Mouse (Mus musculus): ENCODE measurements around the gene Vps37b. TPM values are rescaled to one million over a fixed set of nuclear protein-coding genes. Genes with fewer than 3 reads are reported as not detected.

Gene Vps37b
- polyA plus RNA-seq, 1 experiment from 2014 or later, result 52.3 TPM

DNA sequence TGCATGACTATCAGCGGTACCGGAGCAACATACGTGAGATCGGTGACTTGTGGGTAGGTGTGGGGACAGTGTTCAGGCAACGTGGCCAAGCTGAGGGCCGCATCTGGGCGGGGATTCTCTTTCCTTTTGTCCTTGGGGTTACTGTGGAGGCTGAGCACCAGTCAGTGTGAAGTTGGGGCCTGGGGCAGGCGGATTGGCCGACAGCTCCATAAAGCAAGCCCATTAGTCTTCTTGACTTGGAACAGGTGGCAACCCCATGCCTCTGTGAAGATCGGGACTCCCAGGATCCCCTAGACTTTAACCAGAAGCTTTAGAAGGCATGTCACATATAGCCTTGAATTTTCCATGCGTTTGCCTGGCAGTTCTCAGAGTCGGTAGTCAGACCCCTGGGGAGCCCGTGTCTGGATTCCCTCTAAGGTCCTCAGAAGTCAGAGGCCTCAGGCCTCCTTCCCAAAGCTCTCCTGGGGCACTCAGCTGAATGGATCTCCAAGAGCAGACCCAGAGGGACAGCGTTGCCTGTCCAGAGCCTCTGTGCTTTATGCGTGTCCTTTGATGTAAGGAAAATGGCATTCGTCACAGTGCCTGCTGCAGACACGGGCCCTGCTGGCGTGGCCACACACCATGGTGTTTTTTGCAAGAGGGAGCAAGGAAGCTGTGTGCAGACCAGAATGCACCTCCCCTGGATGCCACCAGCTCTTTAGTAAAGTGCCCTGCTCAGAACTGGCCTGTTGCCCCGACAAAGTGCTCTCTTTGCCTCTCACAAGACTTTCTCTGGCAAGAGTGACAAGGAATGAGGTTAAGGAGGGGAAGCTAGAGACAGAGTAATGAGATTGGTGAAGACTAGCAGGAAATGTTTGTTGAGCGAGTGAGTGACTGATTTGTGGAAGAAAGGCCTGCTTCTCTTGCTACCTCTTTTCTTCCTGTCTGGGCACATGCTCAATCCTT is 41.9 kb downstream of the Vps37b start:
- Histone ChIP-seq H3K9ac (ENCODE audit: low read length) (no peak overlapping the region), H3K36me3 (ENCODE audit: control insufficient read depth, insufficient read depth, low read length) (no peaks in the 10 kb centered on the region), H3K9me3 (ENCODE audit: control insufficient read depth, low read length) (no peaks in the 10 kb centered on the region), H3K27ac (ENCODE audit: low read depth, low read length) (peak overlapping the region; percentile 50; the same call in 1 of the 2 replicates), H3K4me1 (ENCODE audit: control insufficient read depth, insufficient read depth, low read length) (peaks cover 22% of the 10 kb centered on the region), H3K4me3 (ENCODE audit: low read depth, low read length) (no peak overlapping the region), H3K27me3 (ENCODE audit: control insufficient read depth, insufficient read depth, low read length) (0 out of 2 replicates have a peak, but pooled peaks cover 2% of the 10 kb centered on the region), H3K4me2 (ENCODE audit: low read depth) (no peak overlapping the region)
- 38% methylated on average over 20 of the region's 20 CpGs for WGBS
- ATAC-seq (ENCODE audit: insufficient read depth, low FRiP score, low TSS enrichment) (peak; percentile 77), DNase-seq (ENCODE audit: low spot score) (peak; percentile 70)

- ATAC-seq (ENCODE audit: insufficient read depth, low FRiP score, low TSS enrichment) (no peak), DNase-seq (ENCODE audit: low spot score) (no peak)
- no peak overlapping the region for H3K4me2 ChIP-seq (ENCODE audit: low read depth)
- H3K4me3 ChIP-seq (ENCODE audit: low read depth, low read length), result no peak overlapping the region
- H3K9me3 ChIP-seq (ENCODE audit: control insufficient read depth, low read length), result no peaks in the 10 kb centered on the region
- peaks cover 22% of the 10 kb centered on the region for H3K4me1 ChIP-seq (ENCODE audit: control insufficient read depth, insufficient read depth, low read length)
- 0 out of 2 replicates have a peak, but pooled peaks cover 2% of the 10 kb centered on the region for H3K27me3 ChIP-seq (ENCODE audit: control insufficient read depth, insufficient read depth, low read length)
- no peak overlapping the region for H3K9ac ChIP-seq (ENCODE audit: low read length)
- no peaks in the 10 kb centered on the region for H3K36me3 ChIP-seq (ENCODE audit: control insufficient read depth, insufficient read depth, low read length)
- no peak overlapping the region for H3K27ac ChIP-seq (ENCODE audit: low read depth, low read length)
- WGBS, result 90% methylated on average over 4 of the region's 4 CpGs
Measured at GRCm38 (mm10) chr5:123987511-123987910, 44.6 kb downstream of the Vps37b start.

DNA sequence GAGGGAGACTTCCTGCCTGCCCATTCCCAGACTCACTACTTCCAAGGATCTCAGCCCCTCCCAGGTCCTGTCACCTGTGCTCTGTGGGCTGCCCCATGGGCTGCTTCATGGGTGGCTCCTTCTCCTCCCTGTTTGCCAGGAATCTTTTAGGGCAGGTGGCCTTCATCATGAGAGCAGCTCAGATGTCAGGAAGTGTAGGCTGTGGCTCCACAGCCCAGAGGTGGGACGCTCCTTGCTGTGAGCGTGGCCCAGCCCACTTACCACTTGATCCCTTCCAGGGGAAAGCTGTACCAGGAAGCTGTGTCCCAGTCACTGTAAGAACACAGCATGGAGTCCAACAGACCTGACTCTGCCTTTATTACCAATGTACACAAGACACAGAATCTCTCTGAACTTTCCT is 45.1 kb downstream of the Vps37b start:
- ATAC-seq (ENCODE audit: insufficient read depth, low FRiP score, low TSS enrichment) (no peak), DNase-seq (ENCODE audit: low spot score) (no peak)
- Histone ChIP-seq H3K9me3 (ENCODE audit: control insufficient read depth, low read length) (no peaks in the 10 kb centered on the region), H3K27ac (ENCODE audit: low read depth, low read length) (no peak overlapping the region), H3K4me1 (ENCODE audit: control insufficient read depth, insufficient read depth, low read length) (peaks cover 22% of the 10 kb centered on the region), H3K4me3 (ENCODE audit: low read depth, low read length) (no peak overlapping the region), H3K36me3 (ENCODE audit: control insufficient read depth, insufficient read depth, low read length) (no peaks in the 10 kb centered on the region), H3K9ac (ENCODE audit: low read length) (no peak overlapping the region), H3K4me2 (ENCODE audit: low read depth) (no peak overlapping the region), H3K27me3 (ENCODE audit: control insufficient read depth, insufficient read depth, low read length) (0 out of 2 replicates have a peak, but pooled peaks cover 2% of the 10 kb centered on the region)
- WGBS, result 72% methylated on average over 2 of the region's 2 CpGs

GRCm38 (mm10) chr5:123985434-123985833 is 46.6 kb downstream of the Vps37b start:
- no peak for DNase-seq (ENCODE audit: low spot score)

DNA sequence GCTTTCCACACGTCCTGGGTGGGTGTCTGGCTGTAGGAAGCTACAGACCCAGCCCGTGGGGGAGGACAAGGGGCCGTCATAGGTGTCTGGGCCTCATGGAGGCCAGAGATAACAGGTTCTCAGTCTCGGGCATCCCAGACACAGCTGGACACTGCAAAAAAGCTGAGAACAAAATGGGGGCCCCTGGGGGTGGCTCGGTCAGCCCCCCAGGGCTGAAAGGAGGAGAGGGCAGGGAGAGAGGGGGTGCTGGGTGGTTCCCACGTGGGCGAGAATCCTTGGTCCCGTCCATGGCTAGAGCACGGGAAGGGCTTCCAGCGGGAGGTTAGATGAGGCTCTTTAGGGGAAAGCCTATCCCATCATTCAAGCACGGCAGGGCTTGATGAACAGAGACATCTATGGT is 49.2 kb downstream of the Vps37b start:
- Histone ChIP-seq H3K27ac (ENCODE audit: low read depth, low read length) (no peak overlapping the region), H3K27me3 (ENCODE audit: control insufficient read depth, insufficient read depth, low read length) (0 out of 2 replicates have a peak, but pooled peaks cover 2% of the 10 kb centered on the region), H3K9ac (ENCODE audit: low read length) (no peak overlapping the region), H3K4me1 (ENCODE audit: control insufficient read depth, insufficient read depth, low read length) (no peaks in the 10 kb centered on the region), H3K36me3 (ENCODE audit: control insufficient read depth, insufficient read depth, low read length) (no peaks in the 10 kb centered on the region), H3K9me3 (ENCODE audit: control insufficient read depth, low read length) (no peaks in the 10 kb centered on the region), H3K4me2 (ENCODE audit: low read depth) (no peak overlapping the region), H3K4me3 (ENCODE audit: low read depth, low read length) (no peak overlapping the region)
- ATAC-seq (ENCODE audit: insufficient read depth, low FRiP score, low TSS enrichment), result no peak
- DNase-seq (ENCODE audit: low spot score), result no peak
- 84% methylated on average over 11 of the region's 11 CpGs for WGBS

More at GRCm38 (mm10) chr5:123985434-123985833, 46.6 kb downstream of the Vps37b start:
- Histone ChIP-seq H3K4me2 (ENCODE audit: low read depth) (no peak overlapping the region), H3K9ac (ENCODE audit: low read length) (no peak overlapping the region), H3K27ac (ENCODE audit: low read depth, low read length) (no peak overlapping the region), H3K4me3 (ENCODE audit: low read depth, low read length) (no peak overlapping the region), H3K9me3 (ENCODE audit: control insufficient read depth, low read length) (no peaks in the 10 kb centered on the region), H3K27me3 (ENCODE audit: control insufficient read depth, insufficient read depth, low read length) (no peaks in the 10 kb centered on the region), H3K4me1 (ENCODE audit: control insufficient read depth, insufficient read depth, low read length) (peaks cover 13% of the 10 kb centered on the region), H3K36me3 (ENCODE audit: control insufficient read depth, insufficient read depth, low read length) (no peaks in the 10 kb centered on the region)
- WGBS, result 76% methylated on average over 9 of the region's 9 CpGs
- ATAC-seq (ENCODE audit: insufficient read depth, low FRiP score, low TSS enrichment), result no peak

DNA sequence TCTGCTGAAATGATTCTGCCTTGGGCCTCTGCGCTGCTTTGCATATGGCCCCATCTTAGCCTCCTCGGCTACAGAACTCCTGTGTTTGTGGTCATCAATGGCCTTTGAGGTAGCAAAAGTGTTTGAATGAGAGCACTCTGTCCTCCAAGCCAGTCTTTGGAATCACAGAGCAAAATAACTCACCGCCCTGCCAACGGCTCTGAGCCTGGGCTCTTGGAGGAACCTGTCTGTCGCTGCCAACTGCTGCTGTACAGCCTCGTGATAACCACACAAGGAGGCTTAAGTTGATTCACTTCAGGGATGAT is 50.9 kb downstream of the Vps37b start:
- H3K9me3 ChIP-seq (ENCODE audit: control insufficient read depth, low read length), result no peaks in the 10 kb centered on the region
- no peaks in the 10 kb centered on the region for H3K36me3 ChIP-seq (ENCODE audit: control insufficient read depth, insufficient read depth, low read length)
- H3K4me3 ChIP-seq (ENCODE audit: low read depth, low read length), result no peak overlapping the region
- no peak overlapping the region for H3K27ac ChIP-seq (ENCODE audit: low read depth, low read length)
- no peak overlapping the region for H3K4me2 ChIP-seq (ENCODE audit: low read depth)
- no peak for ATAC-seq (ENCODE audit: insufficient read depth, low FRiP score, low TSS enrichment)
- 0 out of 2 replicates have a peak, but pooled peaks cover 6% of the 10 kb centered on the region for H3K27me3 ChIP-seq (ENCODE audit: control insufficient read depth, insufficient read depth, low read length)
- no peak overlapping the region for H3K9ac ChIP-seq (ENCODE audit: low read length)
- no peak for DNase-seq (ENCODE audit: low spot score)
- no peaks in the 10 kb centered on the region for H3K4me1 ChIP-seq (ENCODE audit: control insufficient read depth, insufficient read depth, low read length)
- 83% methylated on average over 6 of the region's 6 CpGs for WGBS

DNA sequence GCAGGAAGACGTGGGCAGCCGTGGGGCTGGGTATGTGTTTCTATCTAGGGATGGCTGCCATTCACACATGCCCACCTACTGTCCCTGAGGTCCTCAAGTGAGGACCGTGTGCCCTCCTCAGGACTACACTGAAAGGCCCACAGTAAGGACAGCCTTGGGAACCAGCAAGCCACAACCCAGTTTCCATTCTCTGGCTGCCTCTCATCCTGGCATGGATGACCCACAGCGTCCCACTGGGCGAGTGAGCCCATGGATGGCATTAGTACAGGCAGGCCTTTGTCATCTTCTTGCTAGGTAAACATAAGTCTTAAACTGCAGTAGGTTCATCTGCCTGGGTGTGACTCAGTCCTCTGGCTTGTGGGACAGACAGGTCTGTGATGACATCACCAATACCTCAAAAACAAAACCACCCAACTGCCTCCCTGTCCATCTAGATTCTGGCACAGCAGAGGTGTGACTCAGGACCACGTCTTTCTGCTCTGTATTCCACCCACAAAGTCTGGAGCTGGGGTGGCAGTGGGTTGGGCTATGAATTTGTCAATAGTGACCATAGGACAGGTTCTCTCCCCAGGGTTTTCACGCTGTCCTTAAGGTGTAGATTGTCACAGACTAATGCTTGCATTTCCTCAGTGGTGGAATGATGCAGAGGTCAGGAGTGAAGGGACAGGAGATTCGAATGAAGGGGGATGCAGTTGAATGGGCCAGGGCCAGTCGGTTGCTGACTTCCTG is 51.4 kb downstream of the Vps37b start:
- Histone ChIP-seq H3K27ac (ENCODE audit: low read depth, low read length) (no peak overlapping the region), H3K27me3 (ENCODE audit: control insufficient read depth, insufficient read depth, low read length) (peaks cover 10% of the 10 kb centered on the region; the same call in 1 of the 2 replicates), H3K9ac (ENCODE audit: low read length) (no peak overlapping the region), H3K36me3 (ENCODE audit: control insufficient read depth, insufficient read depth, low read length) (no peaks in the 10 kb centered on the region), H3K4me2 (ENCODE audit: low read depth) (no peak overlapping the region), H3K4me1 (ENCODE audit: control insufficient read depth, insufficient read depth, low read length) (no peaks in the 10 kb centered on the region), H3K4me3 (ENCODE audit: low read depth, low read length) (no peak overlapping the region), H3K9me3 (ENCODE audit: control insufficient read depth, low read length) (no peaks in the 10 kb centered on the region)
- WGBS, result 81% methylated on average over 9 of the region's 9 CpGs
- DNase-seq (ENCODE audit: low spot score) (no peak), ATAC-seq (ENCODE audit: insufficient read depth, low FRiP score, low TSS enrichment) (no peak)

DNA sequence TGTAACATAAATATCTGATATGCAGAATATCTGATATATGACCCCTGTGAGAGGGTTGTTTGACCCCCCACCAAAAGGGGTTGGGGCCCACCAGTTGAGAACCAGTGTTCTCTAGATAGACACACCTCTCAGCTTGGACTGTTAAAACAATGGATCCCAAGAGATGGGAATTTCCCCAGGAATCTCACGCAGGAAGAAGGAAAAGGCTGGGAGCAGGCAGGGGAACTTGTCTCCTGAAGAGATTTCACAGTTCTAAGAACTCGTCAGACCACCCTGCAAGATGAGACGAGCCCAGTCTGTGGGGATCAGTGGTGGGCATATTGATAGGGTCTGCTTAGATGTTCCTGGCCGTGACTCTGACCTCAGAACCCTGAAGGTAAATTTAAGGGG is 52.1 kb downstream of the Vps37b start:
- H3K4me1 ChIP-seq (ENCODE audit: control insufficient read depth, insufficient read depth, low read length), result no peaks in the 10 kb centered on the region
- H3K27me3 ChIP-seq (ENCODE audit: control insufficient read depth, insufficient read depth, low read length), result peaks cover 13% of the 10 kb centered on the region; the same call in 1 of the 2 replicates
- no peak for ATAC-seq (ENCODE audit: insufficient read depth, low FRiP score, low TSS enrichment)
- H3K4me2 ChIP-seq (ENCODE audit: low read depth), result no peak overlapping the region
- H3K9me3 ChIP-seq (ENCODE audit: control insufficient read depth, low read length), result no peaks in the 10 kb centered on the region
- no peaks in the 10 kb centered on the region for H3K36me3 ChIP-seq (ENCODE audit: control insufficient read depth, insufficient read depth, low read length)
- DNase-seq (ENCODE audit: low spot score), result no peak
- 73% methylated on average over 4 of the region's 4 CpGs for WGBS
- H3K9ac ChIP-seq (ENCODE audit: low read length), result no peak overlapping the region
- no peak overlapping the region for H3K27ac ChIP-seq (ENCODE audit: low read depth, low read length)
- no peak overlapping the region for H3K4me3 ChIP-seq (ENCODE audit: low read depth, low read length)

Data from neural tube, embryonic 11.5 days (tissue).